Mouse (Mus musculus): ENCODE data around the gene Esp22.
"Not testable (repeated sequence)": the region's sequence is repeated elsewhere in the genome, so short reads cannot be mapped to it uniquely, and the experiment has no call there.

The Esp22 gene

DNA sequence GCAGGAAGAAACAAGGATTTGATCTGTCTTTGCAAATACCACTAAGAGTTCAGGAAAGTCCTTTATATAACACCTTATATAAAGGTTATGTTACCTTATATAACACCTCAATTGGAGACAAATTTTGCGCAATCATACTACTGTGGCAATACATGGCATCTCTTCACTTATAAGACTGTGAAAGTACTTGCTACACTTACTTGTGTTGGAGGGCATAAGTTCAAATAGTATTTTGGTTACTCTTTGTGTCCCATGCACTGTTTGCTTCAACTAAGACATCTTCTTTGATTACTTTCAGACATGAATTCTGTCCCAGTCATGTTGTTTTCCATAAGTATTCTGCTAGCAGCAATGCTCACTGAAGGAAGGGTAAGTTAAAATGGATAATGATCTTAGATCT is at the start of gene Esp22:
Esp22 (plus strand) TSS at position 301 of the 400 bp plus-strand sequence.
- DNase-seq (ENCODE audit: extremely low read depth, low read depth), result no peak

DNA sequence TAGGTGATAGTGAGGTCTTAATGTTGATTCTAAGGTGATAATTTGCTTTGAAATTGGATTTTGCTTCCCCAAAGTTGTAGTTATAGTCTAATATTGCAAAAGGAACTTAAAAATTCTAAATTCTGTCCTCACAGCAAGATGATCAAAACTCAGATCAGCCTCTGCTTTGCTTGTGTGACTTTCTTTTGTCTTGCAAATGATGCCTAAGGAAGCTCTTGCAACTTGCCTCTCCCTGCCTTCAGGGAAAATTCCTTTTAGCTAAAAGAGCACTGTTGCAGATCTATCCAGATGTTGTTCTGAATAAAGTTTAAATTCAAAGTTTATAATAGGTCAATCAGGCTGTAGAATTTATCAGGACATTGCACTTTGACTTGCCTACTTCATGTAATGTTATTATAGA is 31.5 kb upstream of the Esp22 start:
- no peak for DNase-seq (ENCODE audit: extremely low read depth, low read depth)

DNA sequence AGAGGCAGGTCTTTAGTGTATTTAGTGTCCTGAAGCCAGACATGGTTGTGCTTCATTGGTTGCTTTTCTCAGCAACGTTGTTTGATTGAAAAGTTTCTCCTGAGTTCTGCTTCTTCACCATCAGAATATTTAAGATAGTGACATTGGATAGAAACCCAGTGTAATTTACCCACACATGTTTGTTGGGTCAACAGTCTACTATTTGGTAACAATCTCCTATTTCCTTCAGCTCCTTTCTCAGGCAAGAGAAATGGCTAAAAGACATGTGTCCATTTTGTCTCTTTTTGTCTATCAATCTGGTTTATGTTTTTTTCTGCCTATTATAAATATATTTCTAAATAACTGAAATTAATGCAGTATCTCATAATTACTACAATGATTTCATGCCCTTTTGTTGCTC is 18.2 kb upstream of the Esp22 start, which contains the start of gene Esp23:
Esp23 (minus strand) TSS at position 101 of the 400 bp plus-strand sequence.
- no peak for DNase-seq (ENCODE audit: extremely low read depth, low read depth)

DNA sequence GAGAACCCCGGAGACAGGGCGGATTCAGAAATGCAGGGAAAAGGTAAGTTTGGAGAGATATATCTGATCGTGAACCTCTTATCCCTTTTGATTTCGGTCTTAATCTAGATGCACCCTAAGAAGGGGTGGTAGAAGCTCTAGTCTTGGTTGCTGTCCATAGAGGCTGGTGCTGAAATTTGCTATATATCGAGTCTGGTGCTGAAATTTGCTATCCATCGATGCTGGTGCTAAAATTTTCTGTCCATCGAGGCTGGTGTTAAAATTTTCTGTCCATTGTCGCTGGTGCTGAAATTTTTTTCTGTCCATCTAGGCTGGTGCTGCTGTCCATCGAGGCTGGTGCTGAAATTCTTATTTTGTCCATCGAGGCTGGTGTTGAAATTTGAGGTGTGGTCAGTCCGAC is 12.0 kb downstream of the Esp22 start:
- peak; percentile 26 for DNase-seq (ENCODE audit: extremely low read depth, low read depth)

- DNase-seq (ENCODE audit: extremely low read depth, low read depth), result not testable (repeated sequence)
These were observed 34.0 kb downstream of the Esp22 start for GRCm38 (mm10) chr17:39129156-39129555.

Measured in MEL-GATA-1-ER (cell line).